Mouse (Mus musculus) embryonic fibroblast, embryonic 13.5 days (primary cell): ENCODE results near the gene Pik3cg.

Experiments
- CTCF ChIP-seq: IDR thresholded peaks from 2 replicates; pipeline ENCODE4 v1.5.1; 2011; ENCODE audit warnings: mild to moderate bottlenecking, control low read depth, low read length, moderate library complexity, borderline replicate concordance; ENCODE audit not compliant: insufficient read depth
- POLR2A ChIP-seq: IDR thresholded peaks from 2 replicates; pipeline ENCODE4 v1.6.1; 2011; ENCODE audit warnings: low read depth, mild to moderate bottlenecking, control low read depth, low read length, moderate library complexity

- TF ChIP-seq POLR2A (no peak), CTCF (no peak)
These were observed 61.9 kb downstream of the Pik3cg start for GRCm38 (mm10) chr12:32146606-32147005.
